Mouse (Mus musculus) forebrain, embryonic 11.5 days (tissue): Measurements from ENCODE around the gene Ppt1. TPM values are rescaled to one million over a fixed set of nuclear protein-coding genes. Genes with fewer than 3 reads are reported as not detected.

Experiments used
- ATAC-seq: fragments of 200-750 bp; cut with Nextera tagmentation; replicated peaks from 2 replicates; pipeline ENCODE4 v1.8.0; 2017; ENCODE audit warnings: moderate TSS enrichment; ENCODE audit not compliant: low FRiP score
- DNase-seq: peaks from one replicate; pipeline ENCODE4 v3.0.0-alpha.2; 2017; ENCODE audit warnings: low spot score
- H3K27ac ChIP-seq: fragments of 300-500 bp; sonication (generic); 2 replicates; pipeline ENCODE4 v1.5.1; 2014; ENCODE audit warnings: low read depth, low read length
- H3K27me3 ChIP-seq: fragments of 300-500 bp; sonication (generic); 2 replicates; pipeline ENCODE4 v1.6.1; 2014; ENCODE audit warnings: mild to moderate bottlenecking, low read length, mixed read lengths; ENCODE audit not compliant: control insufficient read depth, insufficient read depth
- H3K36me3 ChIP-seq: fragments of 300-500 bp; sonication (generic); 2 replicates; pipeline ENCODE4 v1.6.1; 2014; ENCODE audit warnings: mild to moderate bottlenecking, low read length, moderate library complexity, mixed read lengths; ENCODE audit not compliant: control insufficient read depth, insufficient read depth
- H3K4me1 ChIP-seq: fragments of 300-500 bp; sonication (generic); replicated peaks from 2 replicates; pipeline ENCODE4 v1.6.1; 2014; ENCODE audit warnings: low read length, mixed read lengths; ENCODE audit not compliant: control insufficient read depth, insufficient read depth
- H3K4me2 ChIP-seq: fragments of 300-500 bp; sonication (generic); 2 replicates; pipeline ENCODE4 v1.6.1; 2014; ENCODE audit warnings: low read depth, mild to moderate bottlenecking, low read length, moderate library complexity, mixed read lengths; ENCODE audit not compliant: severe bottlenecking
- H3K4me3 ChIP-seq: fragments of 300-500 bp; sonication (generic); 2 replicates; pipeline ENCODE4 v1.5.1; 2014; ENCODE audit warnings: low read depth, low read length
- H3K9ac ChIP-seq: fragments of 300-500 bp; sonication (generic); 2 replicates; pipeline ENCODE4 v1.6.1; 2014; ENCODE audit warnings: low read length
- H3K9me3 ChIP-seq: fragments of 300-500 bp; sonication (generic); 2 replicates; pipeline ENCODE4 v1.6.1; 2016; ENCODE audit warnings: low read length, mixed read lengths; ENCODE audit not compliant: control insufficient read depth
- WGBS: fragments of 180-500 bp; shearing (Covaris S2); extraction: QIAGEN DNeasy Blood & Tissue Kit; methylation state at CpG from one replicate; pipeline ENCODE4 v1.1.7; 2014; 5-methylcytosine and 5-hydroxymethylcytosine counted together
- polyA plus RNA-seq: library from polyadenylated mRNA; unstranded; fragments of >200 nt; fragmentation: Nextera tagmentation; extraction: Ambion mirVana; gene quantifications from 2 replicates; pipeline ENCODE4 v1.2.1, GENCODE M21; 2014

Ppt1 gene
- polyA plus RNA-seq, 1 experiment from 2014 or later: 81.0 TPM

GRCm38 (mm10) chr4:122854770-122855169 lies 18.7 kb downstream of the Ppt1 start:
- H3K9ac ChIP-seq: no peak overlapping the region
- DNase-seq: no peak
- no peaks in the 10 kb centered on the region for H3K27me3 ChIP-seq
- no peak overlapping the region for H3K27ac ChIP-seq
- 90% methylated on average over 4 of the region's 4 CpGs for WGBS
- no peaks in the 10 kb centered on the region for H3K4me1 ChIP-seq
- no peak overlapping the region for H3K4me2 ChIP-seq
- ATAC-seq: no peak
- peaks cover 6% of the 10 kb centered on the region for H3K36me3 ChIP-seq
- no peak overlapping the region for H3K4me3 ChIP-seq
- no peaks in the 10 kb centered on the region for H3K9me3 ChIP-seq

DNA sequence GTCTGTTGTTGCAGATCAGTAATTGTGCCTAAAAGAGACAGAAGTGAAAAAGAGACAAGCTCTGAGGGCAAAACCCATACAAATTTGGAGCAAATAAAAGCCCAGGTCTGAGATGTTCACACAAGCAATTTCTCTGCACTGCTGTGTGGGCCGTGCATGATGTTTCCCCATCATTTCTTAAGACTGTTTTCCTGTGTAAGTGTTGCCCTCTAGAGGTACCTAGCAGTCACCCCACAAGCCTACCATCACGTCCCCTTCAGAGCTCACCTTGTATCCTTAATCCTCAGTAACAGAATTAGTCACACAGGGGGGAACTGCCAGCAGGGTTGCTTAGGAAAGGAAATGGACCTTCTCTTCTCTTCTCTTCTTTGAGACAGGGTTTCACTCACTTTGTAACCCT lies 21.9 kb downstream of the Ppt1 start:
- Histone ChIP-seq H3K4me3 (no peak overlapping the region), H3K4me1 (no peaks in the 10 kb centered on the region), H3K27ac (no peak overlapping the region), H3K9ac (no peak overlapping the region), H3K4me2 (no peak overlapping the region), H3K36me3 (peaks cover 4% of the 10 kb centered on the region), H3K27me3 (no peaks in the 10 kb centered on the region), H3K9me3 (no peaks in the 10 kb centered on the region)
- 48% methylated on average over 2 of the region's 2 CpGs for WGBS
- ATAC-seq (no peak), DNase-seq (no peak)

GRCm38 (mm10) chr4:122859096-122859674 lies 23.1 kb downstream of the Ppt1 start:
- no peak overlapping the region for H3K27ac ChIP-seq
- DNase-seq (no peak), ATAC-seq (no peak)
- no peak overlapping the region for H3K4me3 ChIP-seq
- H3K9ac ChIP-seq: no peak overlapping the region
- H3K36me3 ChIP-seq: peaks cover 7% of the 10 kb centered on the region
- no peaks in the 10 kb centered on the region for H3K9me3 ChIP-seq
- H3K4me1 ChIP-seq: no peaks in the 10 kb centered on the region
- WGBS: 87% methylated on average over 6 of the region's 6 CpGs
- no peak overlapping the region for H3K4me2 ChIP-seq
- no peaks in the 10 kb centered on the region for H3K27me3 ChIP-seq

- no peak for DNase-seq
- no peaks in the 10 kb centered on the region for H3K4me1 ChIP-seq
- no peak overlapping the region for H3K4me2 ChIP-seq
- no peak for ATAC-seq
- H3K9ac ChIP-seq: no peak overlapping the region
- H3K27me3 ChIP-seq: no peaks in the 10 kb centered on the region
- no peak overlapping the region for H3K4me3 ChIP-seq
- H3K9me3 ChIP-seq: no peaks in the 10 kb centered on the region
- 93% methylated on average over 4 of the region's 4 CpGs for WGBS
- H3K27ac ChIP-seq: no peak overlapping the region
- peaks cover 4% of the 10 kb centered on the region; the same call in 1 of the 2 replicates for H3K36me3 ChIP-seq
Observed at GRCm38 (mm10) chr4:122861836-122862235, 25.8 kb downstream of the Ppt1 start.

DNA sequence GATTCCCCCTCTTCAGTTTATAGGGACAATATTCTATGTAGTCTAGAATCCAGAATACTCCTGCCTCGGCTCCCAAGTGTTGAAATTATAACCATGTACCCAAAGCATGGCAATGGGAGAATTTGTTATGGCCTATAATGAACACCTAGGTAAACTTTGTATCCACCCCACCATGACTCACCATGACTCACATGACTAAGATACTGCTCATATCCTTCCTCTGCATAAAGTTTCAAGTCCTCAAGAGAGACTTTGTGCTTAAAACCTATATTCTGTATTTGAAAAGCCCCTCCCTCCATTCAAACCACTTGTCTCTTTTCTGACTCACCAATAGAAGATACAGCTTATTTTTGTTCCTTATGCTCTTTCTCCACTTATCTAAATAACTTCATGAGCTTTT lies 32.0 kb downstream of the Ppt1 start:
- DNase-seq (no peak), ATAC-seq (no peak)
- WGBS: 91% methylated on average over 1 of the region's 1 CpGs
- no peaks in the 10 kb centered on the region for H3K27me3 ChIP-seq
- H3K4me2 ChIP-seq: no peak overlapping the region
- H3K27ac ChIP-seq: no peak overlapping the region
- no peaks in the 10 kb centered on the region for H3K4me1 ChIP-seq
- H3K9ac ChIP-seq: no peak overlapping the region
- H3K36me3 ChIP-seq: peaks cover 4% of the 10 kb centered on the region; the same call in 1 of the 2 replicates
- H3K4me3 ChIP-seq: no peak overlapping the region
- H3K9me3 ChIP-seq: no peaks in the 10 kb centered on the region

DNA sequence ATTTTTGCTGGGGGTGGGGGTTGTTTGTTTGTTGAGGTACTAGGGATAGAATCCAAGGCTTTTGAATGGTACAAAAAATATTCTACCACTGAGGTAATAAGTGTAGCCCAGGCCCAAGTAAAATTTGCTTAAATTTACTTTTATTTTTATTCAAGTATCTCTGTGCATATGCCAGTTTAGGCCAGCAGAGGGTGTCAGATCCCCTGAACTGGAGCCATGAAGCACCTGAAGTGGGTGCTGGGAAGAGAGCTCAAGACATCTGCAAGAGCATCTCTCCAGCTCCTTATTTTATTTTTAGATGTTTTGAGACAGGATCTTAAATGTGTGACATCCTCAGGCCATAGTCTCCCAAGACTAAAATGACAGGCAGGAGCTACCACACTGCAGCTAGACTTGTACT lies 34.0 kb downstream of the Ppt1 start:
- Histone ChIP-seq H3K36me3 (no peaks in the 10 kb centered on the region; the same call in 1 of the 2 replicates), H3K9me3 (no peaks in the 10 kb centered on the region), H3K27ac (no peak overlapping the region), H3K4me1 (no peaks in the 10 kb centered on the region), H3K9ac (no peak overlapping the region), H3K4me3 (no peak overlapping the region), H3K27me3 (no peaks in the 10 kb centered on the region), H3K4me2 (no peak overlapping the region)
- DNase-seq: no peak
- no peak for ATAC-seq

GRCm38 (mm10) chr4:122870741-122871140 lies 34.7 kb downstream of the Ppt1 start:
- H3K27ac ChIP-seq: no peak overlapping the region
- no peak for ATAC-seq
- H3K4me3 ChIP-seq: no peak overlapping the region
- H3K4me1 ChIP-seq: no peaks in the 10 kb centered on the region
- H3K36me3 ChIP-seq: no peaks in the 10 kb centered on the region; the same call in 1 of the 2 replicates
- no peaks in the 10 kb centered on the region for H3K27me3 ChIP-seq
- H3K9ac ChIP-seq: no peak overlapping the region
- H3K4me2 ChIP-seq: no peak overlapping the region
- WGBS: 93% methylated on average over 5 of the region's 5 CpGs
- no peak for DNase-seq
- H3K9me3 ChIP-seq: no peaks in the 10 kb centered on the region

- H3K4me3 ChIP-seq: no peak overlapping the region
- no peak overlapping the region for H3K27ac ChIP-seq
- no peaks in the 10 kb centered on the region for H3K4me1 ChIP-seq
- DNase-seq (no peak), ATAC-seq (no peak)
- no peak overlapping the region for H3K9ac ChIP-seq
- no peaks in the 10 kb centered on the region for H3K9me3 ChIP-seq
- WGBS: 90% methylated on average over 11 of the region's 11 CpGs
- H3K27me3 ChIP-seq: no peaks in the 10 kb centered on the region
- H3K4me2 ChIP-seq: no peak overlapping the region
- no peaks in the 10 kb centered on the region; the same call in 1 of the 2 replicates for H3K36me3 ChIP-seq
Observed at GRCm38 (mm10) chr4:122871269-122871668, 35.2 kb downstream of the Ppt1 start.

DNA sequence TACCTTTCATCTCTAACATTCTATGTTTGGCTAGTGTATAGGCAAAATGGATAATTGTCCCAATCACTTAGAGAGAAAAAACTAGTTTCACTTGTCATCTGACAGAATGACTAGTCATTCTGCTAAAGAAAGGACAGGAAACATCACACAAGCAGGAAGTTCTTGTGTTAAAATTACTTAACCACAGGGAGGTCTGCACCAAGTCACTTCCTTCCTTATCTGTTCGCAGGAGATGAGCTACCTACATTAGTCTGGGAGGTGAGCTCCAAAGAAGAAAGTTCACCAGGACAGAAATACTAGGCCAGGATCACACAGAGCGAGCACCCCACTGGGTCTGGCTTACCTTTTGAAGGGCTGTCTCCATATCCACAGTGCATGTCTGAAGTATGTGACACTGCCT lies 35.9 kb downstream of the Ppt1 start:
- H3K9ac ChIP-seq: no peak overlapping the region
- ATAC-seq (no peak), DNase-seq (no peak)
- no peaks in the 10 kb centered on the region for H3K4me1 ChIP-seq
- no peak overlapping the region for H3K4me2 ChIP-seq
- no peak overlapping the region for H3K27ac ChIP-seq
- no peak overlapping the region for H3K4me3 ChIP-seq
- WGBS: 86% methylated on average over 2 of the region's 2 CpGs
- no peaks in the 10 kb centered on the region for H3K36me3 ChIP-seq
- H3K9me3 ChIP-seq: no peaks in the 10 kb centered on the region
- H3K27me3 ChIP-seq: no peaks in the 10 kb centered on the region
